Comparison of ENCODE assay signal across 9 mouse cellular contexts in genomic region chr19:36535186-36535585, GRCm38 (mm10). TPM values are rescaled to one million over a fixed set of nuclear protein-coding genes. Genes with fewer than 3 reads are reported as not detected.
DNase-seq lines count a peak whose midpoint lies in the region; ATAC-seq lines count a peak whose summit lies in the region.
"Had no signal": no experiment of that assay in that cellular context is flagged by ENCODE, and none has a peak within 500 bp of the region (broad histone marks: within the 10 kb centered on the region; RNA-seq: fewer than 3 reads in every experiment).

No protein-coding gene starts in this region.

- no peak overlapping the region for H3K4me3 ChIP-seq in limb, embryonic 13.5 days
- H3K4me3 ChIP-seq in limb, embryonic 10.5 days, result no peak overlapping the region
- H3K4me3 ChIP-seq in hindbrain, embryonic 14.5 days (replicated peaks; ENCODE audit: low read length), result no peak overlapping the region
- no peak overlapping the region for H3K4me3 ChIP-seq in neural tube, embryonic 14.5 days (ENCODE audit: low read depth, low read length)

- DNase-seq in embryo, embryonic 11 days, result peak; percentile 16
- no peak for DNase-seq in embryo, embryonic 9.5 days (ENCODE audit: extremely low spot score)
- DNase-seq in limb, embryonic 10.5 days (ENCODE audit: low spot score), result no peak
- no peak for DNase-seq in hindbrain, embryonic 14.5 days (ENCODE audit: low spot score)
- DNase-seq in frontal cortex, postnatal 25 days (ENCODE audit: low spot score in 2 of 2), result no peak

- H3K9ac ChIP-seq in limb, embryonic 13.5 days, result no peak overlapping the region
- H3K9ac ChIP-seq in hindbrain, embryonic 14.5 days, result no peak overlapping the region
- no peak overlapping the region for H3K9ac ChIP-seq in neural tube, embryonic 14.5 days (replicated peaks; ENCODE audit: low read depth, low read length)

- H3K27me3 ChIP-seq in limb, embryonic 13.5 days, result 0 out of 2 replicates have a peak, but pooled peaks cover 6% of the 10 kb centered on the region
- H3K27me3 ChIP-seq in limb, embryonic 10.5 days (ENCODE audit: low read depth, poor library complexity, severe bottlenecking), result peaks cover 13% of the 10 kb centered on the region; the same call in 1 of the 2 replicates
- H3K27me3 ChIP-seq in hindbrain, embryonic 14.5 days (ENCODE audit: control insufficient read depth, insufficient read depth, low read length), result no peaks in the 10 kb centered on the region
- no peaks in the 10 kb centered on the region for H3K27me3 ChIP-seq in neural tube, embryonic 14.5 days (ENCODE audit: control insufficient read depth, insufficient read depth, low read length)

- H3K9me3 ChIP-seq in limb, embryonic 13.5 days, result no peaks in the 10 kb centered on the region
- no peaks in the 10 kb centered on the region for H3K9me3 ChIP-seq in limb, embryonic 10.5 days (replicated peaks)
- no peaks in the 10 kb centered on the region for H3K9me3 ChIP-seq in hindbrain, embryonic 14.5 days (ENCODE audit: control insufficient read depth, low read length)
- H3K9me3 ChIP-seq in neural tube, embryonic 14.5 days (ENCODE audit: control insufficient read depth, low read length), result no peaks in the 10 kb centered on the region

- no peak for ATAC-seq in limb, embryonic 13.5 days (ENCODE audit: low FRiP score, low read depth)
- ATAC-seq in hindbrain, embryonic 14.5 days (ENCODE audit: low FRiP score), result no peak; the same call in 1 of the 2 replicates
- 0 out of 2 replicates have a peak, but pooled peaks have one; percentile 14 for ATAC-seq in neural tube, embryonic 14.5 days (ENCODE audit: low read depth)
- ATAC-seq in activated CD4-positive, CD25-positive, alpha-beta regulatory T cell, adult 4 months, result no peak
- ATAC-seq: Patski had no signal

- H3K36me3 ChIP-seq in limb, embryonic 13.5 days, result no peaks in the 10 kb centered on the region
- no peaks in the 10 kb centered on the region for H3K36me3 ChIP-seq in limb, embryonic 10.5 days
- no peaks in the 10 kb centered on the region for H3K36me3 ChIP-seq in hindbrain, embryonic 14.5 days (replicated peaks; ENCODE audit: control insufficient read depth, insufficient read depth)
- H3K36me3 ChIP-seq in neural tube, embryonic 14.5 days (ENCODE audit: control insufficient read depth, insufficient read depth, low read length), result no peaks in the 10 kb centered on the region

- whole genome bisulfite sequencing in limb, embryonic 13.5 days, result 49% methylated on average over 2 of the region's 2 CpGs
- WGBS in limb, embryonic 10.5 days, result 62% methylated on average over 2 of the region's 2 CpGs
- 24% methylated on average over 2 of the region's 2 CpGs for WGBS in hindbrain, embryonic 14.5 days
- WGBS in neural tube, embryonic 14.5 days, result 23% methylated on average over 2 of the region's 2 CpGs

- H3K4me2 ChIP-seq in limb, embryonic 13.5 days (replicated peaks), result peak overlapping the region; percentile 46
- H3K4me2 ChIP-seq in hindbrain, embryonic 14.5 days (replicated peaks), result peak overlapping the region; percentile 37; the same call in 1 of the 2 replicates
- peak overlapping the region; percentile 39 for H3K4me2 ChIP-seq in neural tube, embryonic 14.5 days (ENCODE audit: low read depth, low read length)

- 0 out of 2 replicates have a peak overlapping the region, but pooled peaks have one; percentile 6 for H3K27ac ChIP-seq in limb, embryonic 13.5 days
- H3K27ac ChIP-seq in limb, embryonic 10.5 days, result no peak overlapping the region
- H3K27ac ChIP-seq in hindbrain, embryonic 14.5 days, result peak overlapping the region; percentile 80
- peak overlapping the region; percentile 78; the same call in 1 of the 2 replicates for H3K27ac ChIP-seq in neural tube, embryonic 14.5 days (ENCODE audit: low read depth, low read length)

- peaks cover 22% of the 10 kb centered on the region for H3K4me1 ChIP-seq in limb, embryonic 13.5 days
- H3K4me1 ChIP-seq in limb, embryonic 10.5 days, result peaks cover 12% of the 10 kb centered on the region
- peaks cover 16% of the 10 kb centered on the region for H3K4me1 ChIP-seq in hindbrain, embryonic 14.5 days (replicated peaks; ENCODE audit: control insufficient read depth, insufficient read depth, low read length)
- peaks cover 16% of the 10 kb centered on the region for H3K4me1 ChIP-seq in neural tube, embryonic 14.5 days (ENCODE audit: control insufficient read depth, insufficient read depth, low read length)

RNA-seq across cellular contexts. Expression of gene Hectd2, which starts 19.3 kb away (rescaled TPM):
- 2.7 and 3.1 TPM in 2 replicates for polyA plus RNA-seq in limb, embryonic 13.5 days (2015; fragmentation: Nextera tagmentation; extraction: Ambion mirVana)
- 1.8 TPM in 2 replicates for polyA plus RNA-seq in limb, embryonic 10.5 days (2016; fragmentation: Nextera tagmentation; extraction: Ambion mirVana)
- polyA plus RNA-seq in hindbrain, embryonic 14.5 days (2014; fragmentation: Nextera tagmentation; extraction: Ambion mirVana), result 17.7 TPM in 2 replicates
- polyA plus RNA-seq in neural tube, embryonic 14.5 days (2014; fragmentation: Nextera tagmentation; extraction: Ambion mirVana), result 13.8 and 16.8 TPM in 2 replicates
- 1 to 10 TPM in 1 of 2 experiments, under 1 TPM in 1; 0.63 to 1.5 TPM for polyA plus RNA-seq in activated CD4-positive, CD25-positive, alpha-beta regulatory T cell, adult 4 months (2017; shearing (Covaris generic))
